ENCODE assay signal across 18 mouse cellular contexts in genomic region chr13:109236047-109236446, GRCm38 (mm10).
DNase-seq lines count a peak whose midpoint lies in the region; ATAC-seq lines count a peak whose summit lies in the region.
"Had no signal": no experiment of that assay in that cellular context is flagged by ENCODE, and none has a peak within 500 bp of the region (broad histone marks: within the 10 kb centered on the region; RNA-seq: fewer than 3 reads in every experiment).

No protein-coding gene starts in this region.

- peaks cover 11% of the 10 kb centered on the region; the same call in 1 of the 2 replicates for H3K4me1 ChIP-seq in heart, embryonic 15.5 days (replicated peaks)

- H3K27ac ChIP-seq in heart, embryonic 15.5 days = peak overlapping the region; percentile 49; the same call in 1 of the 2 replicates
- H3K27ac ChIP-seq: forebrain, embryonic 10.5 days; hindbrain, embryonic 10.5 days; limb, embryonic 13.5 days; midbrain, embryonic 12.5 days had no signal

- no peak for ATAC-seq in heart, embryonic 15.5 days (replicated peaks; ENCODE audit: insufficient number of reproducible peaks, insufficient read depth, low FRiP score, low read depth)
- ATAC-seq: Patski had no signal

- no peak overlapping the region for H3K4me2 ChIP-seq in heart, embryonic 15.5 days
- H3K4me2 ChIP-seq: limb, embryonic 13.5 days; lung, embryonic 14.5 days; midbrain, embryonic 12.5 days had no signal

- no peak overlapping the region for H3K4me3 ChIP-seq in heart, embryonic 15.5 days
- H3K4me3 ChIP-seq: forebrain, embryonic 10.5 days; hindbrain, embryonic 10.5 days; limb, embryonic 13.5 days; midbrain, embryonic 12.5 days had no signal

- 43% methylated on average over 4 of the region's 4 CpGs for WGBS in heart, embryonic 15.5 days

- H3K9ac ChIP-seq in heart, embryonic 15.5 days = no peak overlapping the region
- H3K9ac ChIP-seq: limb, embryonic 13.5 days; lung, embryonic 14.5 days; midbrain, embryonic 12.5 days had no signal

- intact Hi-C loops in heart, postnatal 25 days (cut with DNase I) = loop anchor here (5.0 kb wide), 1 partner anchor 206 kb away; no protein-coding TSS in a partner anchor

- no peaks in the 10 kb centered on the region for H3K9me3 ChIP-seq in heart, embryonic 15.5 days (replicated peaks)
- H3K9me3 ChIP-seq: forebrain, embryonic 10.5 days; hindbrain, embryonic 10.5 days; limb, embryonic 13.5 days; midbrain, embryonic 12.5 days had no signal

- H3K36me3 ChIP-seq in heart, embryonic 15.5 days = no peaks in the 10 kb centered on the region
- H3K36me3 ChIP-seq: forebrain, embryonic 10.5 days; hindbrain, embryonic 10.5 days; limb, embryonic 13.5 days; midbrain, embryonic 12.5 days had no signal

- DNase-seq in heart, adult 8-10 months (ENCODE audit: low spot score) = peak; percentile 15
- DNase-seq in heart, postnatal 25 days (ENCODE audit: low spot score) = no peak
- DNase-seq in lung, postnatal 36 days = peak; percentile 5
- no peak for DNase-seq in lung, postnatal 25 days (ENCODE audit: low spot score)
- DNase-seq in right cerebral cortex, postnatal 36 days (ENCODE audit: low spot score in 2 of 2) = peak; percentile 47 to 62
- DNase-seq in adrenal gland, adult 2 months = no peak
- no peak for DNase-seq in layer of hippocampus, postnatal 36 days
- DNase-seq: cerebellum, postnatal 25 days; gastrocnemius, postnatal 25 days; kidney, adult 2 months; lung, embryonic 14.5 days; thymus, postnatal 4 days had no signal

- H3K27me3 ChIP-seq in heart, embryonic 15.5 days = no peaks in the 10 kb centered on the region
- H3K27me3 ChIP-seq: limb, embryonic 13.5 days; midbrain, embryonic 12.5 days; Patski had no signal

Comparison
In these comparisons a context has a peak if more than half of its experiments do, and no peak if none do; other contexts are left out.
1. DNase-seq: peak in heart, adult 8-10 months (single experiment), lung, postnatal 36 days (single experiment) and right cerebral cortex, postnatal 36 days (2 of 2); none in heart, postnatal 25 days (single experiment), lung, postnatal 25 days (single experiment), adrenal gland, adult 2 months (single experiment) and layer of hippocampus, postnatal 36 days (0 of 2).